Mouse (Mus musculus): ENCODE measurements around the gene Hspbap1.

Gene Hspbap1

DNA sequence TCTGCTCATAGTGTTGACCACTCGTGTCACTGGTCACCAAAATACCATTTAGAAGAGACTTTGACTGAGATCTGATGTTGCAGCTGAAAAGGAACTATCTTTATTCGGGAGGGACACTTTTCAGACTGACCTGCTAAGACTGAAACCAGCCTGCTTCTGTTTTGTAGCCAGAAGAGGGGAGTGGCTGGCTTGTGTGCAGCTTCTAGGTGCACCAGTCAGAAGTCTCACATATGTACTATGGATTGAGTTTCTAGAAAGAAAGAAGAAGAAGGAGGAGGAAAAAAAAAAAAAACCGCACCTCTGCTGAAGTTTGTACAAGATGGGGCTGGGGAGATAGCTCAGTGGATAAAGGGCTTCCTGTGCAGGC is 13.0 kb downstream of the Hspbap1 start:
- in situ Hi-C loops (cut with MboI; ENCODE audit: low pct_unique_long_range_greater_than_20kb in 1 of 2, low sequenced_read_pairs in 2 of 2, unreplicated experiment in 1 of 2) = no loop called here

DNA sequence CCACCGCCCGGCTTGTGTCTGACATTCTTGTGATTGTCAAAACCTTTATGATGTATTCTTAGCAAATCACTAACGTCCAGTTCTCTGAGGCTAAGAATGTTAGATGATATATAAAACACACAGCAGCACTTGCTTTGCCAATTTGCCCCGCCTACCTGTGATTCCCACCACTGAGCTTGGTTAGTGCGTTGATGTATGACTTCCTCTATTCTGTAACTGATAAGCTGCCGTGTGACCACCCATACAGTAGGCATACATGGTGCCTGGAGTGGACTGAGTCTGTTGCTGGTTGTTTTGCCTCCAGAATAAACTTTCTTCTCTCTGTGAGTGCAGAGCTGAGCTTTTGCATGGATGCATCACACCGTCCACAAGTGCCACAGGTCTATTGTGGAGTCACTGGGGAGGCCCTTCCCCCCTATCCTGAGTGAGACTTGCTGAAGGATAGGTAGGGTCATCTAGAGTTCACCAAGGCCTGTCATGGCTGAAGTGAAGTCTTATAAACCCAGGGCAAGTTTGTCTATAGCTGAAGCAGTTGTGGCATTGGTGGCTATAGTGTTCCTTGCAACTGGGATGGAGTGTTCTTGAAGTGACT is 14.1 kb downstream of the Hspbap1 start:
- in situ Hi-C loops (cut with MboI; ENCODE audit: low pct_unique_long_range_greater_than_20kb in 1 of 2, low sequenced_read_pairs in 2 of 2, unreplicated experiment in 1 of 2) = no loop called here

DNA sequence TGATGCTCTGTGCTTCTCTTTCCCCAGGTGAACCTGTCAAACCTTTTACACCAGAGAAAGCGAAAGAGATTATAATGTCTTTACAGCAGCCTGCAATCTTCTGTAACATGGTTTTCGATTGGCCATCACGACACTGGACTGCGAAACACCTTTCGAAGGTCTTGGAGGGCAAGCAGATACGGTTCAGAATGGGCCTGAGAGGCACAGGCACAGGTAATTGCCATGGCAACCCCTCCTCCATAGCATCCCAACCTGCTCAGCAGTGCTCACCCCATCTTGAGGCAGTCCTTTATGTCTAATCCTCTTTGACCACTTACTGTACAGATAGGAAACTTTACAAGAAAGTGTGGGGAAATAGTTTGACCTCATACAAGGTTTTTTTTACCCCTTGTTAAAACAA is 17.0 kb downstream of the Hspbap1 start:
- in situ Hi-C loops (cut with MboI; ENCODE audit: low pct_unique_long_range_greater_than_20kb in 1 of 2, low sequenced_read_pairs in 2 of 2, unreplicated experiment in 1 of 2) = no loop called here

DNA sequence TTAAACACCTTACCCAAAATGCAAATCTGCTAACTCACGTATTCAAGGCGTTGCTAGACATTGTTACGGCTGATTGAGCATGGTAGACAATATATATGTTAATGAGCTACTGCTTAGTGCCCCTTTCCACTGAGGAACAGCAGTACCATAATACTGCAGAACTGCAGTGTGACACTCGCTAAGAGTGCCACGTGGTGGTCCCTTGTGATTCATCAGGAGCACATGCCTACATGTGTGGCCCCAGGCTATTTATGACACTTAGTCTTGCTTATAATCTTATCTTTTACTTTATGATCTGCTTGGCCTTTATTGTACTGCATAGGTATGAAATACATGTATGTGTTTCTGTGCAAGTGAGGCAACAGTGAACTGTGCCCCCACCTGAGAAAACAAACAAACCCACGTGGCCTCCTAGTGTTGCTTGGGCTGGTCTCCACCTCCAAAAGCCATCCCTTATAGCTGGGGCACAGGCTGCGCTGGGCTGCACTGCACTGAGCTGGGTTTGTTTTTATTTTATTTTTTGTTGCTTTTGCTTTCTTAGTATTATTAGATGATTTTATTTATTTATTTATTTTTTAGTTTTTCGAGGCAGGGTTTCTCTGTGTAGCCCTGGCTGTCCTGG is 17.5 kb downstream of the Hspbap1 start:
- in situ Hi-C loops (cut with MboI; ENCODE audit: low pct_unique_long_range_greater_than_20kb in 1 of 2, low sequenced_read_pairs in 2 of 2, unreplicated experiment in 1 of 2) = no loop called here

DNA sequence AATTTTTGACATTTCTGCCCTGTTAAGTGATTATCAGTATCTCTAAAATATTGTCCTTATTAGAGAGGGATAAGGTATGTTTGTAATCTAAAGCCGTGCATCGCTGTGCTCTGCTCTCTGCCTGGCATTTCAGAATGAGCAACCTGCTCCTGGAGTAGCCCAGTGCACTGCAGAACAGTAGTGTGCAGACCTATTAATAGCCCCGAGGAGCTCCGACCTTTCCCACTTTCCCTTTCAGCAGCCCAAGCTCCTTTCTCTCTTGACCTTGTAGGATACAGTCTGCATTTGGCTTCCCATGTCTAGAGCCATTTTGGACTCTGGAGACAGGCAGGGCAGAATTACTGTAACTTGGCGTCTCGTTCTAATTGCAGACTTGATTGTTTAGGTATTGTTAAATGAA is 18.2 kb downstream of the Hspbap1 start:
- in situ Hi-C loops (cut with MboI; ENCODE audit: low pct_unique_long_range_greater_than_20kb in 1 of 2, low sequenced_read_pairs in 2 of 2, unreplicated experiment in 1 of 2) = no loop called here

DNA sequence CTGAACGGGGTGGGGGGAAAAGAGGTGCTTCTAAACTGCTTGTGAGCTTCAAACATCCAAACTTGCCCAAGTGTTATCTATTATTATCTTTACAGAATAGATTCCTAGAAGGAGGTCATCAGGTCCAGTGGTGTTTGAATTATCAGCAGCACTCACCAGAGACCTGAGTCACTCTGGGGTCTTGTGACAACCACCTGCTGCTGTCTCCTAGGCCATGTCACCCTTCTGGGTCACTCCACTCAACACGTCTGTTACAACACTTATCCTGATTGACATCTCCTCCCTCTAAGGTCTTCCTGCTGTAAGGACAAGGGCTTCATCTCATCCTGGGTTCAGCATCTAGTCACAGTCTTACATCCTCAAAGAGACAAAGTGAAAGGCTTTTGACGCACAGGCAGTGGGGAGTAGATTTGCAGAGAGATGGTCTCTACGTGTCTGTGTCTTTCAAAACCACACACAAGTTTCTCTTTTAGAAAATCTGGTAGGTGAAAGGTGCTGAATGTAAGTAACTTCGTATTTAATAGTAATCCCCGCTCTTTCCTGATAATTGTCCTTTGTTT is 21.9 kb downstream of the Hspbap1 start:
- in situ Hi-C loops (cut with MboI; ENCODE audit: low pct_unique_long_range_greater_than_20kb in 1 of 2, low sequenced_read_pairs in 2 of 2, unreplicated experiment in 1 of 2) = no loop called here

DNA sequence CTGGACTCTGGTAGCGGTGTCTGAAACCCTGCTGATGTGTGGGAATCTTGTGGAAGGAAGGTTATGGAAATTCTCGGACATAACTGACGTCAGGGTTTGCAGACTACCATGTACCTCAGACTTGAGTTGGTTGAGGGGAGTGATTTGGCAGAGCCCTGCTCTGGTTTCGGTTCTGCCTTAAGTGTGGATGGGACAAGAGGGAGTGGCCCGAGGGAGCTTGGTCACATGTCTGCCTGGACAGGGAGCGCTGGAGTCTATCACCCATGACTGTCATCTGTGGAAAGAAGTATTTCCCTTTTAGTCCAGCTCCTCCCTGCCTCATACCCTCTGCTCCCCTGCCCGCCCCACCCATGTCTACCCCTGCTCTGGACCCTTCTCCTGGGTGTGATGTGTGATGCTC is 32.0 kb downstream of the Hspbap1 start:
- in situ Hi-C loops (cut with MboI; ENCODE audit: low pct_unique_long_range_greater_than_20kb in 1 of 2, low sequenced_read_pairs in 2 of 2, unreplicated experiment in 1 of 2) = no loop called here

DNA sequence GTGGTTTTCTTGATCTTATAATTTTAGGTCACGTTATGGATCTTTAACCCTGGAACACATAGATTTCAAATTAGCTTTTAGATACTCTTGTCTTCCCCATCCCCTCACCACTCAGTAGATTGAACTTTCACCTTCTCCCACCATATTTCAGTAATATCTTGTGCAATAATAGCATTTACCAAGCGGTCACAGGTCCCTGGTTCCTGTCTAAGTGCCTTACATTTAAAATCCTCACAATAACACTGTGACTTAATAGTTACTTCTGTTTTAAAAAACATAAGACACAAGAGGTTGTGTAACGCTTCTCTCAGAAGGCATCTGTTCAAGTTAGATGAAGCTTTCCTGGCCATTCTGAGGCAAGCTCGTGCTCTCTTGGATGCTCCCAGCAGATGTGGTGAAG is 33.5 kb downstream of the Hspbap1 start:
- in situ Hi-C loops (cut with MboI; ENCODE audit: low pct_unique_long_range_greater_than_20kb in 1 of 2, low sequenced_read_pairs in 2 of 2, unreplicated experiment in 1 of 2) = no loop called here

DNA sequence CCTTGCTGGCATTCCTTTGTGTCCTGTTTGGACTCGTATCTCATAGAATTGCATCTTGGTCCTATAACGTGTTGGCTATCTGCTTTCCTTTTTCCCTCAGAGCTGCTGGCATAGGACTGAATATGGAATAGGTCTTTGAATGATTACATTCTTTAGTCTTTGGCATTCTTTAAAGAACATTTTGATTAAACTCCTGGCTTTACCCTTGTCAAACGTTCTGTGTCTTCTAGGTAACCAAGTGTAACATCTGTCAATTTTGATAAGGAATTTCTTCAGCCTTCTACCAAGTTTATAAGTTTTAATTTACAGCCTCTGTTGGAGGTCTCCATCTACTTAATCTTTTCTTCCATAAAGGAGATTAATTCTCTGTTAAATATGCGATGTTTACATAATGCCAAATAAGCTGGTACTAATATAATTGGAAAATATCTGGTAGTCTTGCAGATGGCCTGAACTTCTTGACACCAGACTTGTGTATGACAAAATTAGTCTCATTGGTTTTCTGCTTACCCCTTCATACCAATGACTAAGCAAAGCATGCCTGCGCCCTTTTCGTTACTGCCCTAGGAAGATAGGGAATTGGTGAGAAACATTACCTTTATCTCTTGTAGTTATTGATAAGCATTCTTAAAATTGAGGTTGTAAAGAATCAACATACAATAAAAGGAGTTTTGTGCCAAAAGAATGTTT is 36.9 kb downstream of the Hspbap1 start:
- in situ Hi-C loops (cut with MboI; ENCODE audit: low pct_unique_long_range_greater_than_20kb in 1 of 2, low sequenced_read_pairs in 2 of 2, unreplicated experiment in 1 of 2) = no loop called here

DNA sequence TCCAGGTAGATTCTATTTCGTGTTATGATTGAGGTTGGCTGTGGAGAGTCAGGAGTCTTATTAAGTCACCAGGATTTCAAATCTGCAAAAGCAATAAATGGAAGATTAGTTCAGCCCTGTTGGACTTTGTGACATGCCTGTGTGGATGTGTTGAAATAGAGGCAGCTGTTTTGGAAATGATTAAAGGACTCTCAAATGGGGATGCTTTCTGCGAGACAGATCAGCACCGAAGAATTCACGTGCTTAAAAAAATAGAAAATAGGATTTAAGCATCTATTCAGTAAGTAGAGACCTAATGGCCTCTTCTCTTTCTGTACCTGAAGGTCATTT is 37.5 kb downstream of the Hspbap1 start:
- in situ Hi-C loops (cut with MboI; ENCODE audit: low pct_unique_long_range_greater_than_20kb in 1 of 2, low sequenced_read_pairs in 2 of 2, unreplicated experiment in 1 of 2) = no loop called here

DNA sequence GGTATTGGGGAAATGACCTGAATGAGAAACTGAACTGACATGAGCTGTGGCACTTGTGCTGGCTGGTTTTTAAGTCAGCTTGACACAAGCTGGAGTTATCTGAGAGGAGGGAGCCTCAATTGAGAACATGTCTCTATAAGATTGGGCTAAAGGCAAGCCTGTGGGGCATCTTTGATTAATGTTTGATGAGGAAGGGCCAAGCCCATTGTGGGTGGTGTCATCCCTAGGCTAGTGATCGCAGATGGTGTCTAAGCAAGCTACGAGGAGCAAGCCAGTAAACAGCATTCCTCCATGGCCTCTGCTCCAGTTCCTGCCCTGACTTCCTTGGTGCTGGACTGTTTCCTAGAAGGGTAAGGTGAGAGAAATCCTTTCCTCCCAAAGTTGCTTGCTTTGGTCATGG is 38.7 kb downstream of the Hspbap1 start:
- in situ Hi-C loops (cut with MboI; ENCODE audit: low pct_unique_long_range_greater_than_20kb in 1 of 2, low sequenced_read_pairs in 2 of 2, unreplicated experiment in 1 of 2) = no loop called here

DNA sequence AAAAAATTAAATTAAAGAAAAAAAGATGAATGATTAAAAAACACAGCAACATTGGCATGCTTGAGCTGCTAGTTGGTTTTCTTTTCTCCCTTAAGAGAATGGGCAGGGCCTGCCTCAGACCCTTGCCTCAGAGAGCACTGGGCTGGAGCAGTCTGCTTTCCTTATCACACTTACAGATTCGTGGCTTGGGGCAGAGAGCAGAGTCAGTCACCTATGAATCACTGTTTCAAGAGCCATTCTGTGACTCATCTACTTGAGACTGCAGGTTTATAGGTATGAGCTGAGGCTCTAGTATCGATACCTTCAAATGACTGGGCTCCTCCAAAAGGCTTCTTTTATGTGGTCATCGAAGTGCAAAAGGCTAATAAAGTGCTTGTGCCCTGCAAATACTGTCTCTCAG is 42.9 kb downstream of the Hspbap1 start:
- in situ Hi-C loops (cut with MboI; ENCODE audit: low pct_unique_long_range_greater_than_20kb in 1 of 2, low sequenced_read_pairs in 2 of 2, unreplicated experiment in 1 of 2) = loop anchor here (10.0 kb wide), 1 partner anchor 78 kb away; no protein-coding TSS in a partner anchor

DNA sequence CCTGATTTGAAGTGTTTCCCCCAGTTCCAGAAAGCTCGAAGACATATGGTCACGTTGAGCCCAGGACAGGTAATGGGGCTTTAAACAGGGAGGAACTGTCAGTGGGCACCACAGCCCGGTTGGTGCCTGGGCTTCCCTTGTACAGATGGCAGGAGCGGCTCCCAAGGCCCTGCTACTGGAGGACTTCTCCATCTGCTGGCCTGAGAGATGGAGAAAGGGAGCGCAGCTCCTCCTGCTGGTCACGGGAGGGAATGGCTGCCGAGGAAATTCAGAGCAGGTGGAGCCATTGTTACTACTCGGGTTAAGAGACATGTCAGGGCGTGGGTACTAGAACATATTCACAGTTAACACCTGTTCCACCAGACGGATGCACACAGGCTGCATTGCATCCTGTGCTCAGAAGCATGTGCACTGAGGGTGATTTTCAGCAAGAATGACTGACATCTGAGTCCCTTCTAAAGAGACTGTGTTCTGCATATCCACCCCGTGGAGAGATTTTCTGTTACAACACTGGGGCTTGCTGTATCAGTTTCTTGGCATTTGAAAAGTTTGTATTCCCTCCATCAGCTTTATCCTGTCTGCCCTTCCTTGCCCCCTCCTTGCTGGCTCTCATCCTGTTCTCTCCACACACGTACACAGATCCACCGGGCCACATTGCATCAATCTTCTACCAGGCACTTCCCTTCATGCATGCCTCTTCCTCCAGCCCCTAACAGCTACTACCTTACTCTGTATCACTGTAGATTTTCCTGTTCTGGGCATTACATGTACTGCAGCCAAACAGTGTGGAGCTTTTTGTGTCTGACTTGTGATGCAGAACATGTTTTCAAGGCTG is 47.3 kb downstream of the Hspbap1 start:
- in situ Hi-C loops (cut with MboI; ENCODE audit: low pct_unique_long_range_greater_than_20kb in 1 of 2, low sequenced_read_pairs in 2 of 2, unreplicated experiment in 1 of 2) = loop anchor here (10.0 kb wide), 1 partner anchor 83 kb away; no protein-coding TSS in a partner anchor

DNA sequence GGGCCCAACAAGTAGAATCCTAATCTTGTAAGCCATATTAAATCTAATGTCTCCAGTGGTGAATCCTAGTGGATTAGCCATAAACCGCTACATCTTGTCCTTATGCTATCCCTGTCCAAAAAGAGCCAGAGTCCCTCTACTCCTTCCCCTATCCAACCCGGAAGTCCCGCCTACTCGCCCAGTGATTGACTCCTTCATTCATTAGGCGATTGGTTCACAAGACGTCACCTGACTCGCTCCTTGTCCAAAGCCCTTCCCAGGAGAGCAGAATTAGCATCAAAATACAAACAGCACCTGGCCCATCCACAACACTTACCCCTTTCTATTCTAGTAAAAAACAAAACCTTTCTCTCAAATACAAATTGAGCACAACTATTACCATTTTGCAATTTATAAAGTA is 59.8 kb downstream of the Hspbap1 start:
- in situ Hi-C loops (cut with MboI; ENCODE audit: low pct_unique_long_range_greater_than_20kb in 1 of 2, low sequenced_read_pairs in 2 of 2, unreplicated experiment in 1 of 2) = no loop called here

DNA sequence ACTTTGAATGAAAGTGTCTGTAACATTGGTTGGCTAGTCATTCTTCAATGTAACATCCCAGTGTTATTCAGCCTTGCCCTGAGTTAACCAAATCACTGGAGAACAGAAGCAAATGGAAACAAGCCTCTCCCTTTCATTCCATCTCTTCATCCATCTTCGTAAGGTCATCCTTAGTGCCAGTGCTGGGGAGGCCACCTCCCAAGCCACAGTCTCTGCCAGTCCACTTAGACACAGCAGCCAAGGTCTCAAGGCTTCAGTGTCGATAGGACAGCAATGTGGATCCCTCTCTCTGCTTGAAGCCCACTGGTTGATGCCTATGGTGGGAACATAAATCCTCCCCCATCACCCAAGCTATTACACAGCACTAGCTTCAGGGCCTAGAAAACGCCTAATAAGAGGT is 62.8 kb downstream of the Hspbap1 start:
- in situ Hi-C loops (cut with MboI; ENCODE audit: low pct_unique_long_range_greater_than_20kb in 1 of 2, low sequenced_read_pairs in 2 of 2, unreplicated experiment in 1 of 2) = no loop called here

DNA sequence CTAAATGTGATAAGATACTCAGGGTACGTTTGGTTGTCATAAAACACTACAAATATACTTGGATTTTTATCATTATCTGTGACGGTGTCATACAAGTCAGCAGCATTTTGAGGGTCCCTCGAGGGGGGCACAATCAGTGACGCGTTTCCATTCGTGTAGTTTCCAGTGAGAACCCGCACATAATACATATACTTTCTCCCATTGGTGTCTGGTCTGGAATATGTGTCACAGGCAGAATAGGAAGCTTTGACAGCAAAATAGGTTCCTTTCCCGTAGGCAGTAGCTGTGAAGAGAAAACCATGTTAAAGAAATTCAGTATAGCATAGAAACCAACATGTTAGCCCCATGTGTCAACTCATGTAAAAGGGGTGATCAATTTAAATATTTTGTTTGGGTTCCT is 64.5 kb downstream of the Hspbap1 start:
- in situ Hi-C loops (cut with MboI; ENCODE audit: low pct_unique_long_range_greater_than_20kb in 1 of 2, low sequenced_read_pairs in 2 of 2, unreplicated experiment in 1 of 2) = no loop called here

DNA sequence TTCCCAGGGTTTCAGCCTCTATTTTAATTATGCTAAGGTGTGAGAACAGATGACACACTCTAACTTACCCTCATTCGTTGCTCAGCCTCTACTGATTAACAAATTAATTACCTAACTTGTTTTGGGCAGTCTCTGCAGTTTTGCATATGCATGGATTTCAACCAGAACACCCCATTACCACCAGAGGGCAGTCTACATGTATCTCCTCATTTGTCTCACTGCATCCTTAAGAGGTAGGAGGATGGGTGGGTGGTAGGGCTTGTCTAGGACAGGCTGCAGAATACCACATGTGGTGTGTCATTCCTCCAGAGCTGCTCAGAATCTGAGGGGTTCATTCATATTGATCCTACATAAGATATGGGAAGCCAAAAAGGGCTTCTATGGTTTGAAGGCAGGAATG is 69.5 kb downstream of the Hspbap1 start:
- in situ Hi-C loops (cut with MboI; ENCODE audit: low pct_unique_long_range_greater_than_20kb in 1 of 2, low sequenced_read_pairs in 2 of 2, unreplicated experiment in 1 of 2) = no loop called here

DNA sequence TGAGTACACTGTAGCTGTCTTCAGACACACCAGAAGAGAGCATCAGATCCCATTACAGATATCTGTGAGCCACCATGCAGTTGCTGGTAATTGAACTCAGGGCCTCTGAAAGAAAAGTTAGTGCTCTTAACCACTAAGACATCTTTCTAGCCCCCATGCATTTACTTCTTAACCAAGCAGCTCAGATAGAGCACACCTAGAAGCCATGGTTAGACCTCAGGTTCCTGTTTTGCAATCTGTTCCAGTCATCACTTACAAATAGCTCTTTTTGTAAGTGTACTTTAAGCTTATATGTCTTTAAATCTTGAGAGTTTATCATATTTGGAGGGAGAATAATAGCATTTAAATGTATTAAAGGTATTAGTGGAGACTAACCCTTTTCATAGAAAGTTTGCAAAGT is 77.0 kb downstream of the Hspbap1 start:
- in situ Hi-C loops (cut with MboI; ENCODE audit: low pct_unique_long_range_greater_than_20kb in 1 of 2, low sequenced_read_pairs in 2 of 2, unreplicated experiment in 1 of 2) = no loop called here

DNA sequence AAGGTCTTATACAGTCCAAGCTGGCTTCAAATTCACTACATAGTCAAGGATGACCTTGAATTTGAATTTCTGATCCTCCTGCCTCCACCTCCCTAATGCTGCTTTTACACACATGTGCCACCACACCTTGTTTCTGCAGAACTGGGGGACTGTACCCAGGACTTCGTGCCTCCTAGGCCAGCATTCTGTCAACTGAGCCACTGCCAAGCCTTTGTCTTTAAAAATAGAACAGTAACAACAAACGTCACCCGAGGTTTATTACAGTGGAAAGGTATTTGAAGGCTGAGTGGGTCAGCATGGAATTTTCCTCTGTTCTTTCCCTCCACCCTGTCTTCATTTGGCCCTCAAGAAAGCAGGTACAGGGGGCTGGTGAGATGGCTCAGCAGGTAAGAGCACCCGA is 85.7 kb downstream of the Hspbap1 start:
- in situ Hi-C loops (cut with MboI; ENCODE audit: low pct_unique_long_range_greater_than_20kb in 1 of 2, low sequenced_read_pairs in 2 of 2, unreplicated experiment in 1 of 2) = no loop called here
